In the genomic region with DNA sequence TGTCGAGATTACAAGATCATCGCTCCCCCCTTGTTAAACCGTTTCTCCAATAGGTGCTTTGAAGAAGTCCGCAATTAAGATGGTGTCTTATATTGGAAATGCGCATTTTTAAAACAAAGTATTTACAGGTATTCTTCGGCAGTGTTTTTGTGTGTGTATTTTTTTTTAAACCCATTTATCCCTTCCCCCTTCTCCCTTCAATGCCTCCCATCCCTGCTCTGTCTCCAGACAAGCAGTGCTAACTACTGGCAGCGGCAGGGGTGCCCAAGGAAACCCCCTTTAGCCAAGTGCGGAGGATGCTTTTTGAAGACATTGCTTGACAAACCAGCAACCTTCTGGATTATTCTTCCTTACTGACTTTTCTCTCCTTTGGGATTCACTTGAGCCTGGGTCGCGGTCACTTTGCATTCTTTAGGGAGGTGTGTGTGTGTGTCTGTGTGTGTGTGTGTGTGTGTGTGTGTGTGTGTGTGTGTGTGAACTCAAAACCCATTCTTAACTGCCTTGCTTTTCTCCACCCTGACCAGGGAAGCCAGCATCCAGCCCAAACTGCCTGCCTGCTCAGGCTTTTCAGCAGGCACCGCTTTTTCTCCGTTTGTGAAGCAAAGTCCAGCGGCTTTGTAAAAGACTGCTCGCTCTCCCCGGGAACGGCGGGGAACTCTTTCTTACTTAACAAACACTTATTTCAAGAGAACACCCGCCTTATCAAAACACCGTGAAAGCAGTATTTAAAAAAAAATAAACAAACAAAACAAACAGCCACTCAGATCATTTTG, we compare ENCODE assay signal across 8 mouse cellular contexts.
DNase-seq lines count a peak whose midpoint lies in the region; ATAC-seq and TF ChIP-seq lines count a peak whose summit lies in the region.

No protein-coding gene starts in this region.

- no peak for TF ChIP-seq EP300 in liver, postnatal 0 days (IDR thresholded peaks at IDR 0.05; ENCODE audit: low read depth)

- peak overlapping the region; percentile 10; the same call in 1 of the 2 replicates for H3K4me3 ChIP-seq in brown adipose tissue, adult 24 weeks (ENCODE audit: insufficient read depth, low read depth, low read length)
- peak overlapping the region; percentile 24 for H3K4me3 ChIP-seq in hindbrain, postnatal 0 days (ENCODE audit: low read length)
- H3K4me3 ChIP-seq in liver, postnatal 0 days (ENCODE audit: low read depth, low read length), result no peak overlapping the region

- H3K4me2 ChIP-seq in hindbrain, postnatal 0 days (ENCODE audit: low read depth, low read length), result peak overlapping the region; percentile 53
- peak overlapping the region; percentile 42 for H3K4me2 ChIP-seq in liver, postnatal 0 days (ENCODE audit: low read depth, low read length)

- no peaks in the 10 kb centered on the region for H3K9me3 ChIP-seq in hindbrain, postnatal 0 days (ENCODE audit: low read length)
- H3K9me3 ChIP-seq in liver, postnatal 0 days (ENCODE audit: low read length), result no peaks in the 10 kb centered on the region

- WGBS in hindbrain, postnatal 0 days, result 16% methylated on average over 19 of the region's 19 CpGs
- 32% methylated on average over 19 of the region's 19 CpGs for WGBS in liver, postnatal 0 days (ENCODE audit: insufficient replicate concordance)

- no peaks in the 10 kb centered on the region for H3K36me3 ChIP-seq in hindbrain, postnatal 0 days (ENCODE audit: insufficient read depth, low read length)
- H3K36me3 ChIP-seq in liver, postnatal 0 days (replicated peaks; ENCODE audit: insufficient read depth, low read length), result no peaks in the 10 kb centered on the region

- H3K27me3 ChIP-seq in hindbrain, postnatal 0 days (ENCODE audit: insufficient read depth, low read length), result 0 out of 2 replicates have a peak, but pooled peaks cover 4% of the 10 kb centered on the region
- H3K27me3 ChIP-seq in liver, postnatal 0 days (ENCODE audit: insufficient read depth, low read length), result no peaks in the 10 kb centered on the region

- H3K4me1 ChIP-seq in brown adipose tissue, adult 24 weeks (ENCODE audit: control insufficient read depth, insufficient read depth, insufficient read length, low read length), result no peaks in the 10 kb centered on the region
- 0 out of 2 replicates have a peak, but pooled peaks cover 4% of the 10 kb centered on the region for H3K4me1 ChIP-seq in hindbrain, postnatal 0 days (ENCODE audit: insufficient read depth, low read length)
- H3K4me1 ChIP-seq in liver, postnatal 0 days (ENCODE audit: insufficient read depth), result no peaks in the 10 kb centered on the region

- ATAC-seq in hindbrain, postnatal 0 days, result no peak
- no peak for ATAC-seq in liver, postnatal 0 days
- ATAC-seq in granulocyte monocyte progenitor cell, adult 5-6 weeks (replicated peaks; ENCODE audit: poor library complexity, severe bottlenecking), result no peak

- peak; percentile 5 to 28 for DNase-seq in adrenal gland, adult (ENCODE audit: inconsistent age in 2 of 2, low spot score in 1 of 2)
- DNase-seq in adrenal gland, adult 8-10 months, result no peak
- DNase-seq in hindbrain, postnatal 0 days (ENCODE audit: low spot score), result peak; percentile 55
- no peak for DNase-seq in liver, postnatal 0 days
- DNase-seq in layer of hippocampus, postnatal 14 days (ENCODE audit: low spot score in 2 of 2), result no peak
- no peak for DNase-seq in thymus, postnatal 25 days

- no peak for TF ChIP-seq CTCF in hindbrain, postnatal 0 days (IDR thresholded peaks at IDR 0.05; ENCODE audit: low read depth)
- no peak for TF ChIP-seq CTCF in liver, postnatal 0 days (IDR thresholded peaks at IDR 0.05; ENCODE audit: low read depth)

- no peak overlapping the region for H3K9ac ChIP-seq in hindbrain, postnatal 0 days (replicated peaks; ENCODE audit: low read length)
- H3K9ac ChIP-seq in liver, postnatal 0 days (replicated peaks), result no peak overlapping the region

- H3K27ac ChIP-seq in brown adipose tissue, adult 24 weeks (replicated peaks; ENCODE audit: low read depth, low read length), result no peak overlapping the region
- H3K27ac ChIP-seq in hindbrain, postnatal 0 days, result no peak overlapping the region
- H3K27ac ChIP-seq in liver, postnatal 0 days (ENCODE audit: low read depth), result no peak overlapping the region

Comparison
In these comparisons a context has a peak if more than half of its experiments do, and no peak if none do; other contexts are left out.
1. DNase-seq: peak in adrenal gland, adult (2 of 2) and hindbrain, postnatal 0 days (single experiment); none in adrenal gland, adult 8-10 months (single experiment), liver, postnatal 0 days (single experiment), layer of hippocampus, postnatal 14 days (0 of 2) and thymus, postnatal 25 days (single experiment).